Mouse (Mus musculus) erythroblast, adult 5-6 weeks (primary cell): Measurements from ENCODE around the gene Trp53bp1. TPM values are rescaled to one million over a fixed set of nuclear protein-coding genes. Genes with fewer than 3 reads are reported as not detected.

ENCODE experiments used
- ATAC-seq: replicated peaks from 2 replicates; pipeline ENCODE4 v1.8.0; 2016; ENCODE audit warnings: moderate number of reproducible peaks, mild to moderate bottlenecking, moderate TSS enrichment, inconsistent platforms; ENCODE audit not compliant: poor library complexity, low FRiP score, severe bottlenecking
- total RNA-seq, 2 experiments: library from RNA; stranded (forward) in 1 of 2; stranded (reverse) in 1 of 2; fragments of 150-400 nt in 1 of 2; fragments of 200-764, 138-1000 nt in 1 of 2; gene quantifications; 2 replicates each; pipeline versions ENCODE4 v1.2.3 to v1.2.4; 2015 to 2017; ENCODE audit warnings: low replicate concordance in 2 of 2

The Trp53bp1 gene
- total RNA-seq, 2 experiments from 2014 or later = 27.9 to 44.8 TPM

- ATAC-seq = 0 out of 2 replicates have a peak, but pooled peaks have one; percentile 7
Observed at GRCm38 (mm10) chr2:121270521-121271235, 529 bp downstream of the Trp53bp1 start.

GRCm38 (mm10) chr2:121268446-121268845 is 2.8 kb downstream of the Trp53bp1 start:
- ATAC-seq = no peak

GRCm38 (mm10) chr2:121249758-121250157 is 21.4 kb downstream of the Trp53bp1 start:
- ATAC-seq = no peak

GRCm38 (mm10) chr2:121244099-121244498 is 27.1 kb downstream of the Trp53bp1 start:
- no peak for ATAC-seq

- ATAC-seq = no peak
Observed at GRCm38 (mm10) chr2:121239426-121239825, 31.8 kb downstream of the Trp53bp1 start.

GRCm38 (mm10) chr2:121235460-121236072 is 35.6 kb downstream of the Trp53bp1 start:
- peak; percentile 95 for ATAC-seq

- ATAC-seq = no peak
Observed at GRCm38 (mm10) chr2:121228135-121228534, 43.1 kb downstream of the Trp53bp1 start.

- ATAC-seq = no peak
Observed at GRCm38 (mm10) chr2:121223010-121223409, 48.2 kb downstream of the Trp53bp1 start.

- no peak for ATAC-seq
Observed at GRCm38 (mm10) chr2:121219994-121220393, 51.2 kb downstream of the Trp53bp1 start.

GRCm38 (mm10) chr2:121219177-121219576 is 52.0 kb downstream of the Trp53bp1 start:
- ATAC-seq = no peak

- no peak for ATAC-seq
Observed at GRCm38 (mm10) chr2:121214491-121214890, 56.7 kb downstream of the Trp53bp1 start.

- 0 out of 2 replicates have a peak, but pooled peaks have one; percentile 31 for ATAC-seq
Observed at GRCm38 (mm10) chr2:121206541-121206940, 64.7 kb downstream of the Trp53bp1 start.

- no peak for ATAC-seq
Observed at GRCm38 (mm10) chr2:121204276-121204675, 66.9 kb downstream of the Trp53bp1 start.

GRCm38 (mm10) chr2:121195466-121195865 is 75.7 kb downstream of the Trp53bp1 start:
- no peak for ATAC-seq

- ATAC-seq = no peak
Observed at GRCm38 (mm10) chr2:121188530-121188929, 82.7 kb downstream of the Trp53bp1 start.

GRCm38 (mm10) chr2:121184142-121184541 is 87.1 kb downstream of the Trp53bp1 start:
- ATAC-seq = no peak

- no peak for ATAC-seq
Observed at GRCm38 (mm10) chr2:121183431-121183830, 87.8 kb downstream of the Trp53bp1 start.

GRCm38 (mm10) chr2:121178828-121179479 is 92.3 kb downstream of the Trp53bp1 start:
- ATAC-seq = no peak

GRCm38 (mm10) chr2:121170980-121171742 is 100.0 kb downstream of the Trp53bp1 start, which contains the start of gene Zscan29:
TSS of gene Zscan29 (minus strand) at chr2:121171125.
- ATAC-seq = peak; percentile 85

GRCm38 (mm10) chr2:121170481-121170971 is 100.7 kb downstream of the Trp53bp1 start, which contains the start of gene Tubgcp4:
TSS of gene Tubgcp4 (plus strand) at chr2:121170654.
- peak; percentile 58 for ATAC-seq
